Mouse (Mus musculus): ENCODE results near the gene Insyn1.
A peak's percentile ranks its signal among the peaks of the same experiment; 100 is the strongest.

Gene Insyn1

GRCm38 (mm10) chr9:58487851-58488801 is at the start of gene Insyn1:
TSS of gene Insyn1 (plus strand) at chr9:58488603.
- no peak for DNase-seq (ENCODE audit: low read depth, low spot score)

GRCm38 (mm10) chr9:58438921-58439396 is 49.4 kb upstream of the Insyn1 start:
- DNase-seq (ENCODE audit: low read depth, low spot score): peak; percentile 78

- DNase-seq (ENCODE audit: low read depth, low spot score): no peak
Observed at GRCm38 (mm10) chr9:58440100-58440499, 48.3 kb upstream of the Insyn1 start.

GRCm38 (mm10) chr9:58440614-58441013 is 47.8 kb upstream of the Insyn1 start:
- DNase-seq (ENCODE audit: low read depth, low spot score): no peak

- no peak for DNase-seq (ENCODE audit: low read depth, low spot score)
Observed at GRCm38 (mm10) chr9:58441351-58442104, 46.9 kb upstream of the Insyn1 start.

- DNase-seq (ENCODE audit: low read depth, low spot score): peak; percentile 85
Observed at GRCm38 (mm10) chr9:58442105-58443010, 46.0 kb upstream of the Insyn1 start.

GRCm38 (mm10) chr9:58443061-58443460 is 45.3 kb upstream of the Insyn1 start:
- no peak for DNase-seq (ENCODE audit: low read depth, low spot score)

GRCm38 (mm10) chr9:58446829-58447228 is 41.6 kb upstream of the Insyn1 start:
- no peak for DNase-seq (ENCODE audit: low read depth, low spot score)

GRCm38 (mm10) chr9:58447997-58448595 is 40.3 kb upstream of the Insyn1 start:
- DNase-seq (ENCODE audit: low read depth, low spot score): no peak

- no peak for DNase-seq (ENCODE audit: low read depth, low spot score)
Observed at GRCm38 (mm10) chr9:58449526-58449925, 38.9 kb upstream of the Insyn1 start.

GRCm38 (mm10) chr9:58453791-58454378 is 34.5 kb upstream of the Insyn1 start:
- DNase-seq (ENCODE audit: low read depth, low spot score): no peak

- DNase-seq (ENCODE audit: low read depth, low spot score): no peak
Observed at GRCm38 (mm10) chr9:58454886-58455285, 33.5 kb upstream of the Insyn1 start.

GRCm38 (mm10) chr9:58455798-58456197 is 32.6 kb upstream of the Insyn1 start:
- DNase-seq (ENCODE audit: low read depth, low spot score): no peak

- DNase-seq (ENCODE audit: low read depth, low spot score): no peak
Observed at GRCm38 (mm10) chr9:58457481-58457955, 30.9 kb upstream of the Insyn1 start.

- DNase-seq (ENCODE audit: low read depth, low spot score): no peak
Observed at GRCm38 (mm10) chr9:58458341-58458740, 30.1 kb upstream of the Insyn1 start.

GRCm38 (mm10) chr9:58458856-58459553 is 29.4 kb upstream of the Insyn1 start:
- DNase-seq (ENCODE audit: low read depth, low spot score): no peak

GRCm38 (mm10) chr9:58467345-58468025 is 20.9 kb upstream of the Insyn1 start:
- peak; percentile 87 for DNase-seq (ENCODE audit: low read depth, low spot score)

- DNase-seq (ENCODE audit: low read depth, low spot score): no peak
Observed at GRCm38 (mm10) chr9:58470466-58470865, 17.9 kb upstream of the Insyn1 start.

- no peak for DNase-seq (ENCODE audit: low read depth, low spot score)
Observed at GRCm38 (mm10) chr9:58473211-58473815, 15.1 kb upstream of the Insyn1 start.
